Mouse (Mus musculus) heart, embryonic 11.5 days (tissue): ENCODE data around the gene Cnn1. TPM values are rescaled to one million over a fixed set of nuclear protein-coding genes. Genes with fewer than 3 reads are reported as not detected.

Experiments
- ATAC-seq: fragments of 200-750 bp; cut with Nextera tagmentation; replicated peaks from 2 replicates; pipeline ENCODE4 v1.8.0; 2017; ENCODE audit warnings: moderate library complexity; ENCODE audit not compliant: insufficient number of reproducible peaks, low FRiP score, low TSS enrichment
- H3K27ac ChIP-seq: fragments of 300-500 bp; sonication (generic); 2 replicates; pipeline ENCODE4 v1.5.1; 2014; ENCODE audit warnings: mild to moderate bottlenecking, low read depth, low read length
- H3K27me3 ChIP-seq: fragments of 300-500 bp; sonication (generic); 2 replicates; pipeline ENCODE4 v1.6.1; 2014; ENCODE audit warnings: mild to moderate bottlenecking, low read length, mixed read lengths; ENCODE audit not compliant: control insufficient read depth, insufficient read depth
- H3K36me3 ChIP-seq: fragments of 300-500 bp; sonication (generic); 2 replicates; pipeline ENCODE4 v1.6.1; 2014; ENCODE audit warnings: mild to moderate bottlenecking, low read length, moderate library complexity, mixed read lengths; ENCODE audit not compliant: control insufficient read depth, insufficient read depth
- H3K4me1 ChIP-seq: fragments of 300-500 bp; sonication (generic); 2 replicates; pipeline ENCODE4 v1.6.1; 2014; ENCODE audit warnings: low read length; ENCODE audit not compliant: control insufficient read depth, insufficient read depth
- H3K4me2 ChIP-seq: fragments of 300-500 bp; sonication (generic); 2 replicates; pipeline ENCODE4 v1.6.1; 2014; ENCODE audit warnings: mild to moderate bottlenecking, moderate library complexity
- H3K4me3 ChIP-seq: fragments of 300-500 bp; sonication (generic); 2 replicates; pipeline ENCODE4 v1.5.1; 2014; ENCODE audit warnings: low read depth, low read length
- H3K9ac ChIP-seq: fragments of 300-500 bp; sonication (generic); 2 replicates; pipeline ENCODE4 v1.6.1; 2014; ENCODE audit warnings: mild to moderate bottlenecking, low read depth, low read length, moderate library complexity
- H3K9me3 ChIP-seq: fragments of 300-500 bp; sonication (generic); replicated peaks from 2 replicates; pipeline ENCODE4 v1.6.1; 2016; ENCODE audit warnings: low read length; ENCODE audit not compliant: control insufficient read depth
- WGBS: fragments of 180-500 bp; shearing (Covaris S2); extraction: QIAGEN DNeasy Blood & Tissue Kit; methylation state at CpG from one replicate; pipeline ENCODE4 v1.1.7; 2014; ENCODE audit not compliant: insufficient replicate concordance; 5-methylcytosine and 5-hydroxymethylcytosine counted together
- polyA plus RNA-seq: library from polyadenylated mRNA; unstranded; fragments of >200 nt; fragmentation: Nextera tagmentation; extraction: Ambion mirVana; gene quantifications from 2 replicates; pipeline ENCODE4 v1.2.1, GENCODE M21; 2014

Gene Cnn1
- polyA plus RNA-seq, 1 experiment from 2014 or later, result 388 TPM

DNA sequence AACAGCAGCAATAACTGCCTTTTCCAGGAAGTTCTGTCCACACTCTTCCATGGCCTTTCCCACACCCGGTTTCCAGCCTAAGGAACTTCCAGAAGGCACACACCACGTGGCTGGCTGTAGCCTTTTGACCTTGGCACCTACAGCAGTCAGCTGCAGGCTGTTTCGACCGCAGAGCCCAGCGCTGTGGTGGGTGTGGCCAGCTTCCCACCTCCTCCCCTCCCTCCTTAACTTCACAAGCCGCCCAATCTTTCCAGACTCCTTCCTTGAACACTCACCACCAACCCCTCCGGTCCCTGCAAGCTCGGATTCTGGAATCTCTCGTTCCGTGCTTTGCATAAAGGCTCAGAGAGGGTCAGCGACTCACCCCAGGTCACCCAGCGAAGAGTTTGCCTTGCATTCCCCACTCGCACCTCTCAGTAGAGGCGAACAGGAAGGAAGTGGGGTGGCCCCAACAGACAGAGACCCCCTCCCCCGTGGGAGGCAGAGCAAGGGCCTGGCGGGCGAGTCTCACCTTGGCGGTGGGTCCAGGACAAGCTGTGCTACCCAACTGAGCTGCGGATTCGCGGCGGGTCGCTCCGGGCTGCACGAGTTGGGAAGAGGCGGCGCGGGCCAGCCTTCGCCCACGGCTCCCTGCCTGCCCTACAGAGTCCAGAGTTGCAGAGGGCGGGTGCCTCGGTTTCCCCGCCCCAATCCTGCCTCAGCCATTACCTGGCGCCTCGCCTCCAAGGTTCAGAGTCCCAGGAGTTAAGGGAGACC is 32.4 kb downstream of the Cnn1 start:
- WGBS, result 2% methylated on average over 35 of the region's 35 CpGs
- Histone ChIP-seq H3K4me3 (peak overlapping the region; percentile 45), H3K4me1 (peaks cover 9% of the 10 kb centered on the region), H3K9me3 (no peaks in the 10 kb centered on the region), H3K36me3 (no peaks in the 10 kb centered on the region), H3K27ac (no peak overlapping the region), H3K4me2 (peak overlapping the region; percentile 87), H3K9ac (peak overlapping the region; percentile 69), H3K27me3 (no peaks in the 10 kb centered on the region; the same call in none of the 2 replicates)
- 0 out of 2 replicates have a peak, but pooled peaks have one; percentile 24 for ATAC-seq

DNA sequence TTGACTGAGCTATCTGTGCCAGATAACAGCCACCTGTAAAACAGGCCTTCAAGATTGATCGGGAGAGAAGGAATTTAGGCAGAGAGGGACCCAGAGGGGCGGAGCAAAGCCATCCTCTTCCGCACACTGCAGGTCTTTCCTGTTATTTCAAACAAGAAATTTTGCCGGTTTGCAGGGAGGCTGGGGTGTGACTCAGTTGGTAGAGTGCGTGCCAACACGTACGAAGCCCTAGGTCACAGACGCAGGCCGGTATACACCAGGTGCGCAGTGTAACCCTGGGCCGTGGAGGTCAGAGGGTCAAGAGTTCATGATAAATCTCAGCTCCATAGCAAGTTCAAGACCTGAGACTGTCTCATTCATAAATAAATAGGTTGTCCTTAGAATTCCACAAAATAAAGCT is 33.2 kb downstream of the Cnn1 start:
- H3K27ac ChIP-seq, result no peak overlapping the region
- WGBS, result 36% methylated on average over 11 of the region's 11 CpGs

DNA sequence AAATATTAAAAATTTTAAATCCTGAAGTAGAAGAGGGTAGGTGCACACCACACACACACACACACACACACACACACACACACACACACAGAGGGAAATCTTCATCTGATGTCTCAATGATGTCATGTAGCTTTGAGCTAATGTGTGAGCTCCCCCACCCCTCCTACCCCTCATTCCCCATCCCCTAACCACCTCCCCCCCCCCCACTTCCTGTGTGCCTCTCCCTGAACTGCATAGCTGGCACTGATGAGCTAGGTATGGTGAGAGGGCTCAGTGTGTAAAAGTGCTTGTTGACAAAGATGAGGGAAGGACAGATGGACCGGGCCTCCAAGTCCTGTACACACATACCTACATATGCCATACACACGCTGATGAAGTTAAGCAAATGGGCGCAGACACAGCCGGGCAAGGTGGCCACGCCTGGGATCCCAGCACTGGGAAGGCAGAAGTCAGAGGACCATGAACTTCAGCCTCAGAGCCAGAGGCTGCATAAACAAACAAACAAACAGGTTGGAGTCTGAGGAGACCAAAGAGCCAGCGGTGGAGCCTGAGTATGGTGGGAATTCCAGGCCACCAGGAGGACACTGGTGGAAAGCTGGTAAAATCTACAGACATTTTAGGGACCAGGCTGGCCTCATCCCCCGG is 35.4 kb downstream of the Cnn1 start:
- Histone ChIP-seq H3K4me2 (peak overlapping the region; percentile 87), H3K27ac (peak overlapping the region; percentile 75; the same call in 1 of the 2 replicates), H3K4me3 (peak overlapping the region; percentile 45), H3K4me1 (peaks cover 9% of the 10 kb centered on the region), H3K27me3 (peaks cover 3% of the 10 kb centered on the region), H3K9me3 (no peaks in the 10 kb centered on the region), H3K36me3 (no peaks in the 10 kb centered on the region), H3K9ac (peak overlapping the region; percentile 64)
- 68% methylated on average over 7 of the region's 7 CpGs for whole genome bisulfite sequencing
- no peak for ATAC-seq

More for the DNA sequence above, 33.2 kb downstream of the Cnn1 start:
- no peaks in the 10 kb centered on the region; the same call in none of the 2 replicates for H3K27me3 ChIP-seq
- peak overlapping the region; percentile 87 for H3K4me2 ChIP-seq
- no peaks in the 10 kb centered on the region for H3K36me3 ChIP-seq
- H3K9me3 ChIP-seq, result no peaks in the 10 kb centered on the region
- H3K4me3 ChIP-seq, result peak overlapping the region; percentile 45
- H3K9ac ChIP-seq, result peak overlapping the region; percentile 69
- ATAC-seq, result no peak
- H3K4me1 ChIP-seq, result peaks cover 9% of the 10 kb centered on the region

DNA sequence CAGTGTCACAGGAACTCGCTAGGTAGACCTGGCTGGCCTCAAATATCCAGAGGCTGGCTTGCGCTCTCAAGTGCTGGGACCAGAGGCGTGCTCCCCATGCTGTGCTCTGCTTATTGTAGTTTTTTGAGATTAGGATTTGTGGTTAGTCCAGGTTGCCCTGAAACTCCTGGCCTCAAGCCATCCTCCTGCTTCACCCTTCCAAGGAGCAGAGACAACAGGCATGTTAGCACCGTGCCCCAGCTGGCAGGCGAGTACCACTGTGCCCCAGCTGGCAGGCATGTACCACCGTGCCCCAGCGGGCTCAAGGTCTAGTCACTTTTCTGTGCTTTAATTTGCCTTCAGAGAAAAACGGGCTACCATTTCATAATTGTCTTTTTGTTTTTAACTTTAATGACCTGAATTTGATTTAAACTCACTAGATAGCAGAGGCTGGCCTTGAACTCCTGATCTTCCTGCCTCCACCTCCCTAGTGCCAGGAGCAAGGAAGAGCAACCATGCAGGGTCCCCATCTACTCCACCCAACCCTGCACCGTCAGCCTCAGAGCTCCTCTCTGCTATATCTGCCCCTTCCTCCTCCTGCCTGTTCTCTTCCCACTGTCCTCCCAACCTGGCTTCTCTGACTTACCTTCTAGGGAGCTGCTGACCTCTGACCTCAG is 36.1 kb downstream of the Cnn1 start:
- Histone ChIP-seq H3K4me2 (no peak overlapping the region), H3K27me3 (peaks cover 3% of the 10 kb centered on the region; the same call in 1 of the 2 replicates), H3K4me1 (peaks cover 9% of the 10 kb centered on the region), H3K9ac (peak overlapping the region; percentile 64), H3K27ac (peak overlapping the region; percentile 75), H3K9me3 (no peaks in the 10 kb centered on the region), H3K36me3 (no peaks in the 10 kb centered on the region), H3K4me3 (peak overlapping the region; percentile 45)
- 0 out of 2 replicates have a peak, but pooled peaks have one; percentile 4 for ATAC-seq
- 75% methylated on average over 9 of the region's 9 CpGs for WGBS

DNA sequence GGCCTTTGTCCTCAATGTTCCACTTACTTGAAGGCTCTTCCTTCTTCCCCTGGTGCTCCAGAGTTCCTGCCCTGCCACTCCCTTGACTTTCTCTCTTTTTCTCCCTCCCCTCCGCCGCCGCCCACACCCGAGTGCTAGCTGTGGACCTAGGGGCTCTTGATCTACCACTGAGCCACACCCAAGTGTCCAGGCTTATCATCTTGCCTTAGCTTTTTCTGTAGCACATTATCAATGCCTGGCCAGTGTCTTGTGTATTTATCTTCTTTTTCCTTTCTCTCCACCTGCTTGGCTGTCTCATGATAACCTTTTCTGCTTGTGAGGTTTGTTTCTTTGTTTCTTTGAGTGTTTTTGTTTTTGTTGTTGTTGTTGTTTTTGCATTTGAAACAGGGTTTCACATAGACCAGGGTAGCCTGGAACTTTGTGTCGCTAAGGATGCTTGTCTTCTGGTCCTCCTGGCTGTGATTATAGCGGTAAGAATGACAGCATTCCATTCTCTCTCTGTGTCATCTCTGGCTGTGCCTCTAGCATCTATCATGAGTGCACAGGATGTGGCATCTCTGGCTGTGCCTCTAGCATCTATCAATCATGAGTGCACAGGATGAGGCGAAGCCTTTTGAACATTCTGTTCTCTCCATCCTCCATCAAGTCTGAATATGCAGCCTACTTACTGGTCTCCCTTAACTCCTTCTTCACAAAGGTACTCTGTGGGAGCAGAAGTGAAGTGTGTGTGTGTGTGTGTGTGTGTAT is 36.8 kb downstream of the Cnn1 start, which contains the start of gene Acp5:
TSS of gene Acp5 (minus strand) at position 68 of the 747 bp plus-strand sequence.
- Histone ChIP-seq H3K9ac (peak within 1 kb of the TSS; percentile 64), H3K4me3 (peak within 1 kb of the TSS; percentile 45), H3K9me3 (no peaks in the 10 kb centered on the region), H3K36me3 (no peaks in the 10 kb centered on the region), H3K27me3 (peaks cover 3% of the 10 kb centered on the region; the same call in 1 of the 2 replicates), H3K4me1 (peaks cover 9% of the 10 kb centered on the region), H3K27ac (peak within 1 kb of the TSS; percentile 81), H3K4me2 (peak within 1 kb of the TSS; percentile 47)
- ATAC-seq, result peak; percentile 79
- 65% methylated on average over 7 of the region's 7 CpGs for WGBS

DNA sequence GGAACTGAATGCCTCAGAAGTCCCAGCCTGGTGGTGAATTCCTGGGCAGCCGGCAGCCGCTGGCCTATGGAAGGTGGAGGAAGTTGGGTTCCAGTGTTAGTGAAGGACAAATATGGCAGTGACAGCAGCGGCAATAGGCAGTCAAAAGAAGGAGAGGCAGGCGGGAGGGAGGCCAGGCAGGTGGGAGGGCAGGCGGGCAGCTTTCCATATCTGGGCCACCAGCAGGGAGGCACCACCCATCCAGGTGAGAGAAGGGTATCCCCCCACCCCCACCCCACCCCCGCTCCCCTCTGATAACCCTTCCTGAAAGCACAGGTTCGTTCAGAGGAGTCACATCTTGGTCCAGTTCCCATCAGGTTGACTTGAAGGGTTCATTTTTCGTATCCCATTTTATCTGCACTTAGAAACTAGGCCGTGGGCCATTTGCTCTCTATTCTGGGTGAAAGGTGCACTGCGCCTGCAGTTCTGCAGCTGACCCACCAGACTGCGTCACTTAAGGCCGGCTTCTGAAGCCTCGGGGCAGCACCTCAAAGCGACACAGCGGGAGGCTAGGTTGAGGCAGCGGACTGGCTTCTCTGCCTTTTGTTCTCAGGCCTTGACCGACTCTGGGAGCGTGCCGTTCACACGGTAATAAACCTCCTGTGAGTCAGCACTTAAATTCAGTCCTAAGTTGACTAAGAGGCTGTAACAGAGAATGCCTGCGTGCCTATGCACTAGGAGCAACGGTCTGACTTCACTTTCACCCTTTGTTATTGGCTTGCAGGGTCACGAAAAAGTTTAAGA is 37.9 kb downstream of the Cnn1 start:
- Histone ChIP-seq H3K4me3 (peak overlapping the region; percentile 28), H3K36me3 (no peaks in the 10 kb centered on the region), H3K27ac (peak overlapping the region; percentile 81), H3K4me2 (peak overlapping the region; percentile 47), H3K4me1 (no peaks in the 10 kb centered on the region; the same call in 1 of the 2 replicates), H3K9me3 (no peaks in the 10 kb centered on the region), H3K27me3 (0 out of 2 replicates have a peak, but pooled peaks cover 3% of the 10 kb centered on the region), H3K9ac (peak overlapping the region; percentile 25)
- peak; percentile 63; the same call in 1 of the 2 replicates for ATAC-seq
- 12% methylated on average over 23 of the region's 23 CpGs for WGBS

DNA sequence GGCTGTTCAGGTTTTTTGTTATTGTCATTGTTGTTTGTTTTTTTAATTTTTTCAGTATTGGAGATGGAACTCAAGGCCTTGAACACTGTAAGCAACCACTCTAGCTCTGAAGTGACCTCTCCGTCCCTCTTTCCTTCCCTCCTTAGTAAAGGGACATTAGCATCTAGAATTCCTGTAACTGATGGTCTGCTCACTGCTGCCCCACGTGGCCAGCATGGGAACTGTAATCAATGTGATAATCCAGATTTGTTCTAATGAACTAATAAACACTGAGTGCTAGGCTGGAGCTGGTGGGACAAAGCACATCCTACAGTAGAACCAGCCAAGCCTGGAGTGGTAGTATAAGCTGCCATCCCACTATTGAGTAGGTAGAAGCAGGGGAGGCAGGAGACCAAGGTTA is 39.5 kb downstream of the Cnn1 start:
- WGBS, result 36% methylated on average over 2 of the region's 2 CpGs

More for the DNA sequence above, 39.5 kb downstream of the Cnn1 start:
- ATAC-seq, result no peak
- Histone ChIP-seq H3K4me2 (no peak overlapping the region), H3K9me3 (no peaks in the 10 kb centered on the region), H3K4me3 (no peak overlapping the region), H3K27ac (no peak overlapping the region), H3K27me3 (0 out of 2 replicates have a peak, but pooled peaks cover 3% of the 10 kb centered on the region), H3K36me3 (no peaks in the 10 kb centered on the region), H3K9ac (no peak overlapping the region), H3K4me1 (no peaks in the 10 kb centered on the region)
